Mouse (Mus musculus) lung, adult 2 months (tissue): ENCODE data around the gene Gm36176.

Experiments
- CTCF ChIP-seq: fragments of 200-500 bp; IDR thresholded peaks from 2 replicates; pipeline ENCODE4 v1.5.1; 2011; ENCODE audit warnings: mild to moderate bottlenecking, low read length, control low read depth; ENCODE audit not compliant: insufficient read depth
- POLR2A ChIP-seq: fragments of 200-500 bp; IDR thresholded peaks from 2 replicates; pipeline ENCODE4 v1.6.1; 2011; ENCODE audit warnings: low read depth, mild to moderate bottlenecking, control low read depth, low read length, borderline replicate concordance; ENCODE audit errors: extremely low read depth

DNA sequence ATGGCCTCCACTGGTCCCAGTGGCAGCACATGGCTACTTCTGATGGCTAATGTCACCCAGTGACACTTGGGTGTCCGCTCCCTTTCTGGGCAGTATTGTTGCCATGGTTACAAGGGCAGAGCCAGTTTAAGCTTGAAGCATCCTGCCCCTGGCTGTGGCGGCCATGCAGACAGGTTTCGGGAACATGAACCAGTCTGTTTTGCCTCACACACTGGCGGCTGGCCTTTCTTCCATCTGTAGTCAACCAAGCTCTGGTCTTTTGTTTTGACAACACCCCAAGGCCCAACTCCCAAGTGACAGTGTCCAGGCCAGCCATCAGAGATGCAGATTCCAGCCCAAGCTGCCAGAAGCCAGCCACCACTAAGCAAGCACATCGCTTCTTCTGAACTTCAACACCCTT, 49.0 kb downstream of the Gm36176 start:
- no peak for TF ChIP-seq CTCF
- TF ChIP-seq POLR2A = no peak
